Mouse (Mus musculus) liver, embryonic 13.5 days (tissue): ENCODE measurements around the gene Cyp4v3. TPM values are rescaled to one million over a fixed set of nuclear protein-coding genes. Genes with fewer than 3 reads are reported as not detected.

Source experiments
- ATAC-seq: fragments of 200-750 bp; cut with Nextera tagmentation; 2 replicates; pipeline ENCODE4 v1.8.0; 2017; ENCODE audit warnings: low read depth, mild to moderate bottlenecking, moderate number of reproducible peaks, moderate library complexity
- DNase-seq: peaks from one replicate; pipeline ENCODE4 v3.0.0; 2022
- H3K27ac ChIP-seq: fragments of 300-500 bp; sonication (generic); 2 replicates; pipeline ENCODE4 v1.5.1; 2015; ENCODE audit warnings: moderate library complexity, mild to moderate bottlenecking, inconsistent platforms
- H3K27me3 ChIP-seq: fragments of 300-500 bp; sonication (generic); 2 replicates; pipeline ENCODE4 v1.6.1; 2015; ENCODE audit warnings: mild to moderate bottlenecking, inconsistent platforms
- H3K36me3 ChIP-seq: fragments of 300-500 bp; sonication (generic); 2 replicates; pipeline ENCODE4 v1.6.1; 2015; ENCODE audit warnings: mild to moderate bottlenecking, inconsistent platforms
- H3K4me1 ChIP-seq: fragments of 300-500 bp; sonication (generic); replicated peaks from 2 replicates; pipeline ENCODE4 v1.6.1; 2015; ENCODE audit warnings: inconsistent platforms
- H3K4me2 ChIP-seq: fragments of 300-500 bp; sonication (generic); 2 replicates; pipeline ENCODE4 v1.6.1; 2015; ENCODE audit warnings: inconsistent platforms, mild to moderate bottlenecking, moderate library complexity
- H3K4me3 ChIP-seq: fragments of 300-500 bp; sonication (generic); replicated peaks from 2 replicates; pipeline ENCODE4 v1.5.1; 2015; ENCODE audit warnings: mild to moderate bottlenecking, inconsistent platforms
- H3K9ac ChIP-seq: fragments of 300-500 bp; sonication (generic); 2 replicates; pipeline ENCODE4 v1.6.1; 2015; ENCODE audit warnings: mild to moderate bottlenecking, inconsistent platforms
- H3K9me3 ChIP-seq: fragments of 300-500 bp; sonication (generic); replicated peaks from 2 replicates; pipeline ENCODE4 v1.6.1; 2016; ENCODE audit warnings: inconsistent platforms
- WGBS: fragments of 180-500 bp; shearing (Covaris S2); methylation state at CpG from one replicate; pipeline ENCODE4 v1.1.7; 2015; ENCODE audit not compliant: insufficient replicate concordance; 5-methylcytosine and 5-hydroxymethylcytosine counted together
- polyA plus RNA-seq: library from polyadenylated mRNA; unstranded; fragments of >200 nt; fragmentation: Nextera tagmentation; extraction: Ambion mirVana; gene quantifications from 2 replicates; pipeline ENCODE4 v1.2.1, GENCODE M21; 2015

Cyp4v3 gene
- polyA plus RNA-seq: 3.0 and 3.7 TPM in 2 replicates

DNA sequence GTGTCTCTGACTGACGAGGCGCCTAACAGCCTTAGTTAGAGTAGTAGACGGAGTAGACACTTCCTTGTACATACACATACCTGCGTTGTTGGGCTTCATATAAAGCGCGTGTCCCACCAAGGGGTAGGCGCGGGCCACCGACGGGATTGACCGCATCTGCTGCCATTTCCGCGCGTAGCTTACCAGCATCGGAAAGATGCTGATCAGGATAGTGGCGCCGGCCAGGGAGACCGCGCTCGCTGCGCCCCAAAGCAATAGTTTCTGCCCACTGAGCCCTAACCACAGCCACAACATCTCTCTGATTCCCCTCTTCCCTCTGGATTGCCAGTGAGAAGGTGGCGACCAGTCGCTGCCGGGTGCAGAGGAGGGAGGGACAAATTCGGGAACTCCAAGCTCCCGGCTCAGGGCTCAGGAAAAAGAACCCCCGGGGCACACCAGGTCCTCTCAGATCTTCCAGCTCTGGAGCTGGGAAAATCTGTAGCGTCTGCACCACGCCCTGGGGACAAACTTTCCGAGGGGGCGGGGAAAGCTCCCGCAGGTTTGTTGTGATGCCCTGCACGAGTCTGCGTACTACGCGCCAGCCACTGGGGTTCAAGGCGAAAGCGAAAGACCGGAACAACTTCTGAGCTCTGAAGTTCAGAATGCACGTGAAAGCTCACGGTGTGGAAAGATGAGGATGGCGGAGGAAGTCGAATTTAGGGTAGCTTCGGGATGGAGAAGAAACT, at the start of gene Cyp4v3:
Gene Cyp4v3 (minus strand): TSS at position 532 of the 725 bp plus-strand sequence.
- H3K36me3 ChIP-seq: no peaks in the 10 kb centered on the region
- no peak within 1 kb of the TSS; the same call in 1 of the 2 replicates for H3K27ac ChIP-seq
- 1% methylated on average over 44 of the region's 44 CpGs for WGBS
- peak within 1 kb of the TSS; percentile 50 for H3K9ac ChIP-seq
- DNase-seq (peak; percentile 9), ATAC-seq (peak; percentile 68)
- H3K27me3 ChIP-seq: no peaks in the 10 kb centered on the region
- peak within 1 kb of the TSS; percentile 66 for H3K4me2 ChIP-seq
- H3K4me1 ChIP-seq: peaks cover 5% of the 10 kb centered on the region; the same call in 1 of the 2 replicates
- H3K4me3 ChIP-seq: peak within 1 kb of the TSS; percentile 59
- no peaks in the 10 kb centered on the region for H3K9me3 ChIP-seq

DNA sequence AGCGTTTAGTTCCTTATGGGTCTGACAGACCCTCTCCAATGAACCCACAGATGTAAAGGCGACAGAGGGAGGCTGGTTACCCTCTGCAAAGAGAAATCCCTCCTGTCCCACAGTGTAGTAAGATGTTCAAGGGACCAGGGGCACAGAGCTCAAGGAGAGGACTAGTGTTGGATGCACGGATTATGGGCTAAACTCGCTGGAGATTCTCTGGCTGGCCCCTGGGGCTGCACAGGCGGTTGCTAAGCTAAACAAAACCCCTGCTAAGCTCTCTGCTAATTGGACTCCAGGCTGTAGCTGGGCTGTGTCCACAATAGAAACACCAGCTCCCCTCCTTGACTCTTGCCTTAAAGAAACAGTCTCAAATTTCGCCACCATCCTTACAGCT, 48.9 kb upstream of the Cyp4v3 start, which contains the start of gene Fam149a:
Gene Fam149a (minus strand): TSS at position 329 of the 385 bp plus-strand sequence.
- Histone ChIP-seq H3K27ac (no peak within 1 kb of the TSS), H3K4me3 (peak within 1 kb of the TSS; percentile 22), H3K4me1 (no peaks in the 10 kb centered on the region), H3K27me3 (peaks cover 18% of the 10 kb centered on the region), H3K9me3 (no peaks in the 10 kb centered on the region), H3K36me3 (no peaks in the 10 kb centered on the region), H3K9ac (no peak within 1 kb of the TSS), H3K4me2 (peak within 1 kb of the TSS; percentile 47)
- ATAC-seq (no peak), DNase-seq (no peak)
- WGBS: 11% methylated on average over 6 of the region's 6 CpGs

DNA sequence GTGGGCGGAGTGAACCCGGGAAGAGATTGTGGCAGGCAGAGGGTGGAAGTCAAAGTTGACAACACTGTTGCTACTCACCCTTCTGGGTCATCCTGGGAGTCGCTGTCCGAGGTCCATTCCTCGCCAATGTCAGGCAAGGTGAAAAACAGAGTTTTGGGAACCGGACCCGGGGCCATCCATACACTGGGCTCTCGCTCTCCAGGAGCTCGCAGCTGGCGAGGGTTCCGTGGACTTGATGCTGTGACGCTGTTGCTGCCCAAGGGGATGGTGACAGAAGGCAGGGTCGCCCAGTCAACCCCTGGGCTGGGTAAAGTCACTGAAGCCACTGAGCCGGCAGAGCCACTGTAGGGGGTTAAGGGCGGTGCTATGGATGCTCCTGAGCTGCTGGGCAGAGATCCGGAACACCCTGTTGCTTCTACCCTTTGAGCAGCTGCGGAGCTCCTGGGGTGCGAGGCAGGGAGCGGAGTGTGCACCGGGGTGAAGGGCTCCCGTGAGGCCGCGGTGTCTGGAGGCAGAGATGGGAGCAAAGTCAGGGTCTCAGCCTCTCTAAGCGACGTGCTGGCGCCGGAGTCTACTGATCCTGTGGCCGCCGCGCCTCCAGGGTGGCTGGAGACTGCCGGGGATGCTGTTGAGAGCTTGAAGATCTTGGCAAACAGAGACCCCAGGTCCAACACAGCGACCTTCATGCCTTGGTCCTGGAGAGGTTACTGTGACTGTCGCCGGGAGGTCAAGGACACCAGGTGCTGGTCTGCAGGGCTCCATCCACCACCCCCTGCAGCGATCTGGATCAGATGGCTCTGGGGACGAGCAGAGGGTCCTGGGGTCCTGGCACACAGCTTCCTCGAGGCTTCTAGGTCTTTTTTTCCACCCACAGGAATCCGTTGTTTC, 48.3 kb upstream of the Cyp4v3 start:
- H3K4me3 ChIP-seq: peak overlapping the region; percentile 22
- peaks cover 18% of the 10 kb centered on the region for H3K27me3 ChIP-seq
- no peaks in the 10 kb centered on the region for H3K9me3 ChIP-seq
- H3K4me1 ChIP-seq: no peaks in the 10 kb centered on the region
- peak overlapping the region; percentile 47 for H3K4me2 ChIP-seq
- 4% methylated on average over 38 of the region's 38 CpGs for WGBS
- no peak overlapping the region for H3K9ac ChIP-seq
- no peaks in the 10 kb centered on the region for H3K36me3 ChIP-seq
- no peak for DNase-seq
- H3K27ac ChIP-seq: no peak overlapping the region
- no peak for ATAC-seq

DNA sequence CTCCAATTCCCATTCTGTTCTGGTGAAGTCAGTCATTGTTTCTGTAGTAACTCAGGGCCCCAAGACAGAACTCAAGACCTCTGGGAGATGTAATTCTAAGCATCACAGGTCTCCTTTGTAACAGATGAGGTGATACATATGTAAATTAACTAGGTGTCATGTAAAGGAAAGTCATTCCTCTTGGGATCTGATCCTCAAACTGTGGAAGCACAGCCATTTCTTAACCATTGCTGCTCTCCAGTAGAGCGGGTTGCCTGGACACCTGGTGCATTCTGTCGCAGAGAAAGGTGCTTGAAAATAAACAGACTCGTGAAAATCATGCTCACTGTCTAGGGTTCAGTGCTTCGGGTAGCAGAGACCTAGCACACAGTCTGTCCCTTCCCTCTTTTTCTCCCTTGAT, 47.6 kb upstream of the Cyp4v3 start:
- no peaks in the 10 kb centered on the region for H3K36me3 ChIP-seq
- DNase-seq (no peak), ATAC-seq (no peak)
- H3K9ac ChIP-seq: no peak overlapping the region
- H3K9me3 ChIP-seq: no peaks in the 10 kb centered on the region
- H3K4me1 ChIP-seq: no peaks in the 10 kb centered on the region
- 17% methylated on average over 4 of the region's 4 CpGs for WGBS
- H3K27ac ChIP-seq: no peak overlapping the region
- H3K4me2 ChIP-seq: no peak overlapping the region
- no peak overlapping the region for H3K4me3 ChIP-seq
- H3K27me3 ChIP-seq: peaks cover 18% of the 10 kb centered on the region

DNA sequence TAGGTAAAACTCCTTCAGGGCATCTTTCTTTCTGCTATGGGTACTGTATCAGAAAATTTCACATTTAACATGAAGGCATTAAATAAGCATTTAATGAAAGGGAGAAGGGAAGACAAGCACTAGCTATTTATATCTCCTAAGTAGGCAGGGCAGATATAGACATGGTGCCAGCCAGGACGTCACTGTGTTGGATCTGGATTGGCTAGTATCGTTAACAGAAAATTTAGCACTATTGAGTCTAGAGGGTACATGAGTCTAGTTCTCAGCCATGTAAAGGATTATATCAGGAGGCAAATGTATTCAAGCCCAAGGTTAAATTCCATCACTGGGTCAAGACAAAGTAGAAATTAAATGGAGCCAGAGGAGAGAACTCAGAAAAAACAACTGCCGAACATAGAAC, 41.1 kb upstream of the Cyp4v3 start:
- ATAC-seq: no peak
- no peaks in the 10 kb centered on the region for H3K9me3 ChIP-seq
- H3K4me1 ChIP-seq: no peaks in the 10 kb centered on the region
- no peak overlapping the region for H3K4me3 ChIP-seq
- no peak overlapping the region for H3K4me2 ChIP-seq
- no peaks in the 10 kb centered on the region for H3K36me3 ChIP-seq
- no peak overlapping the region for H3K27ac ChIP-seq
- no peak overlapping the region for H3K9ac ChIP-seq
- no peak for DNase-seq
- WGBS: 63% methylated on average over 3 of the region's 3 CpGs
- H3K27me3 ChIP-seq: no peaks in the 10 kb centered on the region

DNA sequence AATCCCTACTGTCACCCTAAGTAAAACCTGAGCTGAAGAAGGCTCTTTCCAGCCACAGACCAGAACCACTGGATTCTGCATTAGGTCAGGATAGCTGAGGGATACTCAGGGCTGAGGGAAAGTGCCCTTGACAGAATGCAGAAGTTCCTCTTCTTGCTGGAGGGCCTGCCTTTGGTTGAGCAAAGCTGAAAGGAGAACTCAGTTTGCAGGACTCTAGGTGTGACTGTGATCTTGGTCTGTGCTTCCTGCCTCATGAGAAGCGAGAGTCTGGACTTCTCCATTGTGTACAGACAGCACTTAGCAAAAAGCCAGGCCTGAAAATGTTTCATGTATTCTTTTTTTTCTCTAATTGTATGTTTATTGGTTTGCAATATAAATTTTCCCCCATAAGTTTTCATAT, 34.1 kb upstream of the Cyp4v3 start:
- Histone ChIP-seq H3K9ac (no peak overlapping the region), H3K27me3 (no peaks in the 10 kb centered on the region), H3K4me2 (no peak overlapping the region), H3K4me1 (no peaks in the 10 kb centered on the region), H3K36me3 (no peaks in the 10 kb centered on the region), H3K9me3 (no peaks in the 10 kb centered on the region), H3K27ac (no peak overlapping the region), H3K4me3 (no peak overlapping the region)
- no peak for DNase-seq
- 19% methylated on average over 1 of the region's 1 CpGs for WGBS
- no peak for ATAC-seq

DNA sequence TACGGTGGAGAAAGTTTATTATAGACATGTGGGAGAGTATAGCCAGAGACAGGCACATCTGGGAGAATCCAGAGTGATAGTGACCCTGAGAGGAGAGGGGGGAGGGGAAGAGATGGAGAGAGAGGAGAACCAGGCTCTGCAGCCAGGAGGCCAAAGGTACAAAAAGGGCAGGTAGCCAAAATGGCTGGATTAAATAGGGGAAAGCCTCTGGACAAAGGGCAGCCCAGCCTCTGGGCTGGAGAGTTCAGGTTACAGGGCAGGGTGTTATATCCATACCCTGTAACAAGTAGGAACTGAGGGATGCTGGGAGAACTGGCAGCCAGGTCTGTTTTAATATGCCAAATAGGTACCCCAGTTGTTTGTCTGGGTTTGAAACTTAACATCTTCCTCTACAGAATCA, 30.2 kb upstream of the Cyp4v3 start:
- ATAC-seq (peak; percentile 48; the same call in 1 of the 2 replicates), DNase-seq (no peak)
- Histone ChIP-seq H3K4me2 (no peak overlapping the region), H3K27ac (no peak overlapping the region), H3K36me3 (no peaks in the 10 kb centered on the region), H3K9ac (no peak overlapping the region), H3K4me3 (no peak overlapping the region), H3K9me3 (no peaks in the 10 kb centered on the region), H3K4me1 (no peaks in the 10 kb centered on the region), H3K27me3 (peaks cover 5% of the 10 kb centered on the region; the same call in 1 of the 2 replicates)
- WGBS: 65% methylated on average over 1 of the region's 1 CpGs

DNA sequence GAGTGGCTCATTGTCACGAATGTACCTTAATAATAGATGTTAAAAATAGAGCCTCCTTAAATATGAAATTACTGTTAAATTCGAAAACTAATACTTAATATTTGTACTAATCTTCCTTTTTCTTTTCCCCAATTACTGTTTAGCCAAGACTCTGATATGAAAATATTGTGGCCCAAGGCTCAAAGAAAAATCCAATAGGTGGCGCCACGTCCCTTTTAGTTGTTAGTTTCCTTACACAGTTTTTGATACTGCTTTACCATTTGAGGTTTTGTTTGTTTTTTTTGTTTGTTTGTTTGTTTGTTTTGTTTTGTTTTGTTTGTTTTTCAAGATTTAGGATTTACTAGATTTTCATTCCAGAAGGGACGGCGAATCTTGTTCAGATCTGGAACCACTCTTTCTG, 29.3 kb upstream of the Cyp4v3 start:
- no peak overlapping the region for H3K4me3 ChIP-seq

DNA sequence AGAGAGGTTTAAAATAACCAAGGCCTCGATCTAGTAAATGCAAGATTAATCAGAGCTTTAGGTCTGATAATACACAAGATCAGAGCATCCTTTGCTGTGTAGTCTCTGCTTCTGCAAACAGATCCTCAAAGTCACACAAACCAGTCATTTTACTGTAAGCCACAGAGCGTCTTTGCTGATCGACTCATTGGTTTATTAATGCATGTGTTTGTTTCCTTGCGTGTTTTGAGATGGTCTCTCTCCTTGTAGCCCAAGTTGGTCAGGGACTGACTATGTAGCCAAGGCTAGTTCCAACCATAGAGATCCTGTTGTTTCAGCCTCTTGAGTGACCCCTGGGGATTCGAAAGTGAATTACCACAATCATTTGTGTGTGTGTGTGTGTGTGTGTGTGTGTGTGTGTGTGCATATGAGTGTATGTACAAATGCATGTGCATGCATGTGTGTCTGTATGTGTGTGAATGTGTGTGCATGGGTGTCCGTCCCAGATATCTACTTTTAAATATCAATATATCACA, 26.1 kb upstream of the Cyp4v3 start:
- Histone ChIP-seq H3K4me2 (no peak overlapping the region), H3K36me3 (no peaks in the 10 kb centered on the region), H3K9me3 (no peaks in the 10 kb centered on the region), H3K9ac (no peak overlapping the region), H3K4me1 (no peaks in the 10 kb centered on the region), H3K4me3 (no peak overlapping the region), H3K27me3 (peaks cover 7% of the 10 kb centered on the region; the same call in 1 of the 2 replicates), H3K27ac (no peak overlapping the region)
- no peak for ATAC-seq
- no peak for DNase-seq
- WGBS: 59% methylated on average over 6 of the region's 6 CpGs

More for the DNA sequence above, 29.3 kb upstream of the Cyp4v3 start:
- 41% methylated on average over 6 of the region's 6 CpGs for WGBS
- Histone ChIP-seq H3K36me3 (no peaks in the 10 kb centered on the region), H3K4me2 (no peak overlapping the region), H3K9ac (no peak overlapping the region), H3K4me1 (no peaks in the 10 kb centered on the region), H3K27ac (no peak overlapping the region), H3K9me3 (no peaks in the 10 kb centered on the region), H3K27me3 (peaks cover 7% of the 10 kb centered on the region; the same call in 1 of the 2 replicates)
- ATAC-seq: no peak
- DNase-seq: no peak

DNA sequence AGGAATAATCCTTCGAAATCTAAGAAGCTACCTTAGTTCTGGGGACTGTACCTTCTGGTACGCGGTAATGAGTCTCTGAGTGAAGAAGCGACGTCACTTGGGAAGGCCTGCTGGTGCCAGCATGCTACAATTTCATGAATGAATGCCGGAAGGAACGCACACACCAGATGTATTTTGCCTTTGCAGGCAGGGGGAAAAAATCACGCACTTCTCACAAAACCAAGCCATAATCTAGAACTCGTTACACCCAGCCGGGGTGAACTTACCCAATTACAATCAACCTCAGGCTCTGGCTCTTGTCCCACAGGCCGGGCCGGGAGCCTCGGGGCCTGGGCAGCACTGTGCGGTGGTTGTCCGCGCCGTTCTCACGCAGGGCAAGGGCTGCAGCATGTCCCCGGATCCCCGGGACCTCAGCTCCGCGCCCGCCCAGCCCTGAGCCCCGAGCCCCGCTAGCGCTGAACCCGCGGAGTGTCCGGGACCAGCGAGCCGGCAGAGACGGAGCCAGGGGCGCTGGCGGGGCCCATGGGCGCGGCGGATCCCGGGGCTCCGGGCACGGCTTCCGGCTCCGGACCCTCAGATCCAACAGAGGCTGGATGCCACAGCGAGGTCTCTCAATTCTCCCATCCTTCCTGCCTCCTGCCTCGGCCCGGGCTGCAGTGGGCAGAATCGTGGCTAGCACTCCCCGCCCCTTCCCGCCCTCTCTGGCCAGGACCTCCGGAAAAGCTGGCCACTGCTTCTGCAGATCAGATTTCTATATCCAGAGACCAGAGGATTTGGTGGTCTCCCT, 25.3 kb upstream of the Cyp4v3 start:
- no peak overlapping the region for H3K27ac ChIP-seq
- no peaks in the 10 kb centered on the region for H3K36me3 ChIP-seq
- peak overlapping the region; percentile 60 for H3K4me2 ChIP-seq
- no peaks in the 10 kb centered on the region for H3K9me3 ChIP-seq
- peak overlapping the region; percentile 58 for H3K9ac ChIP-seq
- H3K4me3 ChIP-seq: peak overlapping the region; percentile 55
- 9% methylated on average over 46 of the region's 49 CpGs for WGBS
- DNase-seq: no peak
- H3K27me3 ChIP-seq: peaks cover 7% of the 10 kb centered on the region; the same call in 1 of the 2 replicates
- peak; percentile 54 for ATAC-seq
- no peaks in the 10 kb centered on the region for H3K4me1 ChIP-seq
